Mouse (Mus musculus) heart, postnatal 25 days (tissue): ENCODE measurements around the gene Tnf. TPM values are rescaled to one million over a fixed set of nuclear protein-coding genes. Genes with fewer than 3 reads are reported as not detected.

Experiments used
- DNase-seq: peaks from one replicate; pipeline ENCODE4 v3.0.0; 2022; ENCODE audit warnings: low spot score
- intact Hi-C: fragments of 180-260 bp; cut with DNase I; formaldehyde crosslinking; loops from one replicate; pipeline ENCODE4 v1.15.1; 2025
- total RNA-seq, 2 experiments: library from RNA; stranded (reverse); gene quantifications; 2 replicates each; pipeline ENCODE4 v1.2.3; 2021

Tnf gene
- total RNA-seq, 2 experiments from 2014 or later: 0.56 to 0.60 TPM

GRCm38 (mm10) chr17:35204494-35205379, 2.9 kb upstream of the Tnf start, which contains the start of gene Lta:
Gene Lta (minus strand): TSS chr17:35205351.
- intact Hi-C loops: no loop called here
- DNase-seq: no peak

GRCm38 (mm10) chr17:35202442-35202841, 635 bp upstream of the Tnf start:
- intact Hi-C loops: no loop called here

GRCm38 (mm10) chr17:35201128-35201527, 679 bp downstream of the Tnf start:
- intact Hi-C loops: no loop called here
- no peak for DNase-seq

More at GRCm38 (mm10) chr17:35202442-35202841, 635 bp upstream of the Tnf start:
- no peak for DNase-seq

GRCm38 (mm10) chr17:35200398-35200797, 1.4 kb downstream of the Tnf start:
- no peak for DNase-seq
- intact Hi-C loops: no loop called here

DNA sequence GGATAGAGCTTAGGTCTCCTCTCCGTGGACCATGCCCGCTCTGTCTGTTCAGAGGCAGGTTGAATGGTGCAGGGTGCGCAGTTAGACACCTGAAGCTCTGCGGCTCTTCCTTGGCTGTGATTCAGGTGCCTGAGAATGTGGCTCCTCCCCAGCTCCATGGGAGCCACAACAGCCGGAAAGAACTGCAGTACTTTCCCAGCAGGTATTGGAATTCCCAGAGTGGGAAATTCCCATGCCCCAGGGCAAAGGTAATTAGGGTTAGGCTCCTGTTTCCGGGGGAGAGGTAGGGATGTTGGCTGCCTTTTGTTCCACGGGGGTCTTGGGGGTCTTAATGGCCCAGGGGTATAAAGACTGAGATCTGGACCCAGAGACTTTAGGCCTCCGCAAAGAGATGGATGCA, 2.9 kb downstream of the Tnf start:
- intact Hi-C loops: loop anchor here (2.0 kb wide), 1 partner anchor 24 kb away; no protein-coding TSS in a partner anchor
- DNase-seq: no peak

- intact Hi-C loops: loop anchor here (2.0 kb wide), 1 partner anchor 25 kb away; no protein-coding TSS in a partner anchor
- DNase-seq: no peak
Measured at GRCm38 (mm10) chr17:35198029-35198428, 3.8 kb downstream of the Tnf start.

- intact Hi-C loops: no loop called here
Measured at GRCm38 (mm10) chr17:35197126-35197525, 4.7 kb downstream of the Tnf start.

GRCm38 (mm10) chr17:35196321-35196641, 5.5 kb downstream of the Tnf start:
- intact Hi-C loops: no loop called here

More at GRCm38 (mm10) chr17:35197126-35197525, 4.7 kb downstream of the Tnf start:
- DNase-seq: no peak

DNA sequence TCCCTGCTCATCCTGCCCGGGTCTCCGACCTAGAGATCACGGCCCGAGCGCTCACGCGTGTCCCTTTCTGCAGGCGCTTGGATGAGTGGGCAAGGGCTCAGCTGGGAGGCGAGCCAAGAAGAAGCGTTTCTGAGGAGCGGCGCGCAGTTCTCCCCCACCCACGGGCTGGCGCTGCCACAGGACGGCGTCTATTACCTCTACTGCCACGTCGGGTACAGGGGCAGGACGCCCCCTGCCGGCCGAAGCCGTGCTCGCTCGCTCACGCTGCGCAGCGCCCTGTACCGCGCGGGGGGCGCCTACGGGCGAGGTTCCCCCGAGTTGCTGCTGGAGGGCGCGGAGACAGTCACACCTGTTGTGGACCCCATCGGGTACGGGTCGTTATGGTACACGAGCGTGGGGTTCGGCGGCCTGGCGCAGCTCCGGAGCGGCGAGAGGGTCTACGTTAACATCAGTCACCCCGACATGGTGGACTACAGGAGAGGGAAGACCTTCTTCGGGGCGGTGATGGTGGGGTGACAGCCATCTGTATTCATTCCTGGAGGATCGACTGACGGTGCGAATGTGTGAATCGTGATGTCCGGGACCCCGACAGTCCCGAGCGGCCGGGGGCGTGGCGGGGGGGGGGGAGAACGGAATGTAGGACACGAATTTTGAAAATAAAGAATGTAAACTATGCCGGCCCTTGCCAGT, 6.0 kb downstream of the Tnf start:
- intact Hi-C loops: loop anchor here (2.0 kb wide), 1 partner anchor 17 kb away; no protein-coding TSS in a partner anchor
- DNase-seq: peak; percentile 60

More at GRCm38 (mm10) chr17:35196321-35196641, 5.5 kb downstream of the Tnf start:
- no peak for DNase-seq

DNA sequence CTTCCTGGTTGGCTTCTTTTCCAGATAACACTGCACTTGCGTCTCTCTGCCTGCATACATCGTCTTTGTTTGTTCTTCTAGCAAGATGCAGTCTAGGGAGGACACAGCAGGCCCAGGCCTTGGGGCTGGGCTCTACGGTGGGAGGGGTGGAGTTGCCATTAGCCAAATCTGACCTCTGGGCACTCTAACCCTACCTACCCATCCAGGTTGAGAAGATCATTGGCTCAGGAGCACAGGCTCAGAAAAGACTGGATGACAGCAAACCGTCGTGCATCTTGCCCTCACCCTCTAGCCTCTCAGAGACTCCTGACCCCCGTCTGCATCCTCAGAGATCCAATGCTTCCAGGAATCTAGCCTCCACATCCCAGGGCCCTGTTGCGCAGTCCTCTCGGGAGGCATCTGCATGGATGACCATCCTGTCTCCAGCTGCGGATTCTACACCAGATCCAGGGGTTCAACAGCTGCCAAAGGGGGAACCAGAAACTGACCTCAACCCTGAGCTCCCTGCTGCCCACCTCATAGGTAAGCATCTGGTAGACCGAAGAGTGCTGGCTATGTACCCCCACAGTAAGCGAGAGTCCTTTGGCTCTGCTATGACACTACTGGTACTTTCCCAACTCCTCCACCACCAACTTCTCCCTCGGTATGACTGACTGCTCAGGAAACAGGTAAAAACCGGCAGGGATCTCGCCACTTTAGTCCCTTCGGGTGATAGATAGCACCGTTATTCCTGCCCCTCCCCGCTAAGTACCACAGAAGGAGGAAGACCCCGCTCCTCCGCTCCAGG, 6.8 kb downstream of the Tnf start:
- intact Hi-C loops: loop anchor here (2.0 kb wide), 1 partner anchor 16 kb away; no protein-coding TSS in a partner anchor

DNA sequence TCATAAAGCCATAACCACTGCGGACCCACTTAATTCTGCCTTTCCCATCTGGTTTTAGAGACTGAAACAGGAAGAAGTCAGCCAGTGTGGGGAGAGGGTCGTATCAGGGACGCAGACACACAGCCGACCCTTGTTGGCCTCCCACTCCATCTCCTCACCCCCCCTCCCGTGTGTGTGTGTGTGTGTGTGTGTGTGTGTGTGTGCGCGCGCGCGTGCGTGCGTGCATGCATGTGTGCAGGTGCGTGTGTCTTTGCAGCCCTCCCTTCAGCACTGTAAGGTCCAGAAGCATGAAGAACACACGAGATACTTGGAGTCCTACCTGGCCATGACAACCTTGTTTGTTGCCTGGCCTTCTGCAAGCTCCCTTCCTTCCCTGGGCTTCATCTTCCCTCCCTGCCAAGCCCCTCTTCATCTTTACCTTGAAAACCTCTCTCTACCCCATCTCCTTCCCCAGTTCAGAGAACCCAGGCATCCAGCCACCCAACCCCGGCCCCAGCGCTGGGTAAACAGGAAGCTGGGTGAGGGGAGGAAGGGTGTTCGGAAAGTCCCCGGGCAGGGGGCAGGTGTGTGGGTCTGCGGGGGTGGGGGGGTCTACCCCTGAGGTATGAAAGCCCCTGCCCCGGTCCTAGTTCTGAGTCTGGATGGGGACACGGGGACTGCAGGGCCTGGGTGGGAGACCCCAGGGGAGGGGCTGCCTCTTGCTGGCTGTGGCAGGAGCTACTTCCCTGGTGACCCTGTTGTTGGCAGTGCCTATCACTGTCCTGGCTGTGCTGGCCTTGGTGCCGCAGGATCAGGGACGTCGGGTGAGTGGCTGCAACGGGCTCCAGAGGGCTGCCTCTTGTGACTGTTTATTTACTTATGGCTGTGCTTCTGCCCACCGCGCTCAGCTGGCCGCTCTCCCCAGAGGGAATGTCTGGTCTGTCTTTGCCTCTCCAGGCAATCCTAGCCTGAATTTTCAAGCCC, 7.6 kb downstream of the Tnf start, which contains the start of gene Ltb:
TSS of gene Ltb (plus strand) at position 559 of the 963 bp plus-strand sequence.
- intact Hi-C loops: loop anchor here (2.0 kb wide), 1 partner anchor 15 kb away; no protein-coding TSS in a partner anchor
- no peak for DNase-seq

More for the DNA sequence above, 6.8 kb downstream of the Tnf start:
- no peak for DNase-seq

- no peak for DNase-seq
- intact Hi-C loops: no loop called here
Measured at GRCm38 (mm10) chr17:35192924-35193323, 8.9 kb downstream of the Tnf start.

GRCm38 (mm10) chr17:35191723-35192122, 10.1 kb downstream of the Tnf start:
- DNase-seq: no peak
- intact Hi-C loops: no loop called here

GRCm38 (mm10) chr17:35190096-35190495, 11.7 kb downstream of the Tnf start:
- no peak for DNase-seq
- intact Hi-C loops: no loop called here

DNA sequence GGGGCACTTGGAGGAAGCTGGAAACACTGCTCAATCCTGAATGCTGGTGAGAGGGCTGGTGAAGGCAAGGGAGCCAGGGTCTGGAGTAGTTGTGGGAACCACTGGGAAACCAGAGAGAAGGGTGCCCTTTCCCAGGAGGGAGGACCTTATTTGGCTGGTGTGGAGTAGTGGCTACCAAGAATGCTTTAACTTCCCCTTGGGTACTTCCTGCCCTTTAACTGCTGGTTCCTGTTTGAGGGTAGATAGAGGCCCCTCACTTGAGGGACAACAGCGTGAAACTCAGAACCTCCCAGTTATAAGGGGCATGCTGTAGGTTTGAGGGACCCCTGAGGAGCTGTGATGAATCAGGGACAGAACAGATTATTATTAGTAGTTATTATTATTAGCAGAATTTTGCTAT, 12.6 kb downstream of the Tnf start:
- intact Hi-C loops: no loop called here
- DNase-seq: no peak

GRCm38 (mm10) chr17:35187959-35188610, 13.7 kb downstream of the Tnf start, which contains the start of gene Lst1:
Gene Lst1 (minus strand): TSS chr17:35188439.
- no peak for DNase-seq

DNA sequence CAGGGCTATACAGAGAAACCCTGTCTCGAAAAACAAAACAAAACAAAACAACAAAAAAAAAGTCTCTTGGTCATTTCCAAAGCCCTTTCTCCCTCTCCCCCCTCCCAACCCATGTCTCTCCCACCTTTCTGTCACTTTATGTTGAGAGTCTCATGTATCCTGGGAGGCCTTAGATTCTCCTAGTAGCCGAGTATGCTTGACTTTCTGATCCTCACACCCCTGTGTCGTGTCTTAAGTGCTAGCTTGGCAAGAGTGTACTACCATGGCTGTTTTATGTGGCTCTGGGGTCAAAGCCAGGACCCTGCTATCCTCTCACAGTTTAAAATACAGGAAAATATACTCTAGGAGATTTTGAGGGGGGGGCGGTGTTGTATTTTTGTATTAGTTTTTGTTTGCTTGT, 14.5 kb downstream of the Tnf start:
- intact Hi-C loops: no loop called here
- DNase-seq: no peak

More at GRCm38 (mm10) chr17:35187959-35188610, 13.7 kb downstream of the Tnf start, which contains the start of gene Lst1:
- intact Hi-C loops: no loop called here

DNA sequence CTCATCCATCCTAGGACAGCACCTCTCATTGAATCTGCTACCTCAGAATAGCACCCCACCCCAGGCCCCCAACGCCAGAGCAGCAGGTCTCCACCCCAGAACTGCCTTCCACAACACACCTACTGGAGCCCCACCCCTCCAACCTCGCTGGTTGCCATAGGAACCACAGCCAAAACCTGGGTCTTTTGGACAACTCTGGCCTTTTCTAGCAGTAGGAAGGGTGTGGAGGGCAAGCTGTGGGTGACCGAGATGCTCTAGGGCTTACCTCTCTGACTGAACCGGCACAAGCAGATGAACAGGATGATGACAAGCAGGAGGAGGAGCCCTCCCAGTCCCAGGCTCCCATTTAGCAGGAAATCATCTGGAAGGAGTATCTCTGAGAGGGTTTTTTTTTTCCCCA, 15.1 kb downstream of the Tnf start:
- intact Hi-C loops: no loop called here
- DNase-seq: no peak
